Mouse (Mus musculus) limb, embryonic 14.5 days (tissue): ENCODE results near the gene 1700069L16Rik. TPM values are rescaled to one million over a fixed set of nuclear protein-coding genes. Genes with fewer than 3 reads are reported as not detected.

Source experiments
- ATAC-seq: fragments of 200-750 bp; cut with Nextera tagmentation; 2 replicates; pipeline ENCODE4 v1.8.0; 2017; ENCODE audit warnings: low read depth, moderate number of reproducible peaks, moderate TSS enrichment; ENCODE audit not compliant: low FRiP score
- DNase-seq: peaks from one replicate; pipeline ENCODE4 v3.0.0-alpha.2; 2015; ENCODE audit warnings: low spot score
- H3K27ac ChIP-seq: fragments of 300-500 bp; sonication (generic); replicated peaks from 2 replicates; pipeline ENCODE4 v1.5.1; 2014; ENCODE audit warnings: low read depth, mild to moderate bottlenecking, low read length, moderate library complexity, mixed read lengths
- H3K27me3 ChIP-seq: fragments of 300-500 bp; sonication (generic); 2 replicates; pipeline ENCODE4 v1.6.1; 2014; ENCODE audit warnings: low read length, mixed read lengths; ENCODE audit not compliant: control insufficient read depth, insufficient read depth
- H3K36me3 ChIP-seq: fragments of 300-500 bp; sonication (generic); 2 replicates; pipeline ENCODE4 v1.6.1; 2014; ENCODE audit warnings: mild to moderate bottlenecking, low read length, moderate library complexity, mixed read lengths; ENCODE audit not compliant: control insufficient read depth, insufficient read depth
- H3K4me1 ChIP-seq: fragments of 300-500 bp; sonication (generic); 2 replicates; pipeline ENCODE4 v1.6.1; 2014; ENCODE audit warnings: antibody characterized with exemption, low read length, mixed read lengths; ENCODE audit not compliant: control insufficient read depth, insufficient read depth
- H3K4me2 ChIP-seq: fragments of 300-500 bp; sonication (generic); replicated peaks from 2 replicates; pipeline ENCODE4 v1.6.1; 2014; ENCODE audit warnings: low read depth, mild to moderate bottlenecking, low read length, moderate library complexity; ENCODE audit not compliant: severe bottlenecking
- H3K4me3 ChIP-seq: fragments of 300-500 bp; sonication (generic); replicated peaks from 2 replicates; pipeline ENCODE4 v1.5.1; 2014; ENCODE audit warnings: low read length
- H3K9ac ChIP-seq: fragments of 300-500 bp; sonication (generic); 2 replicates; pipeline ENCODE4 v1.6.1; 2014; ENCODE audit warnings: mild to moderate bottlenecking, low read depth, low read length, moderate library complexity; ENCODE audit not compliant: severe bottlenecking
- H3K9me3 ChIP-seq: fragments of 300-500 bp; sonication (generic); 2 replicates; pipeline ENCODE4 v1.6.1; 2016; ENCODE audit warnings: low read length; ENCODE audit not compliant: control insufficient read depth
- POLR2A ChIP-seq: fragments of 200-500 bp; IDR thresholded peaks from 2 replicates; pipeline ENCODE4 v1.8.0; 2012; ENCODE audit warnings: inconsistent platforms, mild to moderate bottlenecking, moderate library complexity, borderline replicate concordance; ENCODE audit not compliant: insufficient read depth, insufficient read length; ENCODE audit errors: extremely low read depth
- WGBS: fragments of 180-500 bp; shearing (Covaris S2); extraction: QIAGEN DNeasy Blood & Tissue Kit; methylation state at CpG from one replicate; pipeline ENCODE4 v1.1.7; 2014; 5-methylcytosine and 5-hydroxymethylcytosine counted together
- polyA plus RNA-seq, 2 experiments: library from polyadenylated mRNA; depleted of rRNA in 1 of 2; stranded (reverse) in 1 of 2; unstranded in 1 of 2; fragments of >200 nt; fragmentation: Nextera tagmentation in 1 of 2; extraction: Ambion mirVana in 1 of 2; gene quantifications; 2 replicates each; pipeline versions ENCODE4 v1.2.1 to v1.2.3; 2012 to 2014

Gene 1700069L16Rik
- polyA plus RNA-seq, 2 experiments: not detected

GRCm38 (mm10) chr5:113751521-113752157 lies 27.1 kb upstream of the 1700069L16Rik start:
- H3K36me3 ChIP-seq: peaks cover 100% of the 10 kb centered on the region
- DNase-seq (no peak), ATAC-seq (no peak)
- no peaks in the 10 kb centered on the region for H3K4me1 ChIP-seq
- H3K4me3 ChIP-seq: no peak overlapping the region
- no peak overlapping the region for H3K27ac ChIP-seq
- no peaks in the 10 kb centered on the region for H3K27me3 ChIP-seq
- TF ChIP-seq POLR2A: no peak
- H3K9ac ChIP-seq: no peak overlapping the region
- no peak overlapping the region for H3K4me2 ChIP-seq
- H3K9me3 ChIP-seq: no peaks in the 10 kb centered on the region
- WGBS: 82% methylated on average over 9 of the region's 9 CpGs

GRCm38 (mm10) chr5:113748556-113749331 lies 24.2 kb upstream of the 1700069L16Rik start:
- DNase-seq (no peak), ATAC-seq (no peak)
- no peak overlapping the region for H3K4me3 ChIP-seq
- H3K4me1 ChIP-seq: no peaks in the 10 kb centered on the region
- H3K27me3 ChIP-seq: no peaks in the 10 kb centered on the region
- H3K9me3 ChIP-seq: no peaks in the 10 kb centered on the region
- no peak overlapping the region for H3K4me2 ChIP-seq
- H3K27ac ChIP-seq: no peak overlapping the region
- TF ChIP-seq POLR2A: no peak
- H3K36me3 ChIP-seq: peaks cover 100% of the 10 kb centered on the region
- WGBS: 95% methylated on average over 13 of the region's 13 CpGs
- H3K9ac ChIP-seq: no peak overlapping the region

- Histone ChIP-seq H3K4me2 (no peak overlapping the region), H3K4me3 (no peak overlapping the region), H3K27me3 (no peaks in the 10 kb centered on the region), H3K9me3 (no peaks in the 10 kb centered on the region), H3K27ac (no peak overlapping the region), H3K36me3 (peaks cover 100% of the 10 kb centered on the region), H3K9ac (no peak overlapping the region), H3K4me1 (no peaks in the 10 kb centered on the region)
- DNase-seq (no peak), ATAC-seq (no peak)
- no peak for TF ChIP-seq POLR2A
- 92% methylated on average over 5 of the region's 5 CpGs for WGBS
Observed at GRCm38 (mm10) chr5:113747629-113748028, 23.1 kb upstream of the 1700069L16Rik start.

GRCm38 (mm10) chr5:113737607-113738237 lies 13.2 kb upstream of the 1700069L16Rik start:
- DNase-seq: no peak
- no peaks in the 10 kb centered on the region for H3K9me3 ChIP-seq
- H3K9ac ChIP-seq: no peak overlapping the region
- ATAC-seq: no peak
- no peak for TF ChIP-seq POLR2A
- H3K4me1 ChIP-seq: peaks cover 13% of the 10 kb centered on the region
- 92% methylated on average over 11 of the region's 11 CpGs for WGBS
- H3K4me3 ChIP-seq: no peak overlapping the region
- H3K36me3 ChIP-seq: peaks cover 56% of the 10 kb centered on the region
- no peak overlapping the region for H3K4me2 ChIP-seq
- H3K27me3 ChIP-seq: no peaks in the 10 kb centered on the region
- no peak overlapping the region for H3K27ac ChIP-seq

GRCm38 (mm10) chr5:113736522-113737164 lies 12.1 kb upstream of the 1700069L16Rik start:
- Histone ChIP-seq H3K9ac (peak overlapping the region; percentile 81), H3K9me3 (no peaks in the 10 kb centered on the region), H3K4me2 (peak overlapping the region; percentile 80), H3K4me1 (peaks cover 13% of the 10 kb centered on the region), H3K4me3 (peak overlapping the region; percentile 67), H3K27me3 (no peaks in the 10 kb centered on the region), H3K36me3 (peaks cover 46% of the 10 kb centered on the region), H3K27ac (peak overlapping the region; percentile 95; the same call in 1 of the 2 replicates)
- ATAC-seq: no peak
- no peak for DNase-seq
- no peak for TF ChIP-seq POLR2A
- 38% methylated on average over 15 of the region's 15 CpGs for WGBS
